Mouse (Mus musculus) heart, adult 2 months (tissue): ENCODE results near the gene Isl1.

Experiments
- CTCF ChIP-seq: fragments of 200-600 bp; IDR thresholded peaks from 2 replicates; pipeline ENCODE4 v1.8.1; 2022; ENCODE audit warnings: antibody characterized with exemption, mild to moderate bottlenecking, moderate library complexity
- POLR2A ChIP-seq: fragments of 200-500 bp; IDR thresholded peaks from 2 replicates; pipeline ENCODE4 v1.6.1; 2011; ENCODE audit warnings: mild to moderate bottlenecking, low read depth, low read length, control low read depth; ENCODE audit not compliant: insufficient read depth

DNA sequence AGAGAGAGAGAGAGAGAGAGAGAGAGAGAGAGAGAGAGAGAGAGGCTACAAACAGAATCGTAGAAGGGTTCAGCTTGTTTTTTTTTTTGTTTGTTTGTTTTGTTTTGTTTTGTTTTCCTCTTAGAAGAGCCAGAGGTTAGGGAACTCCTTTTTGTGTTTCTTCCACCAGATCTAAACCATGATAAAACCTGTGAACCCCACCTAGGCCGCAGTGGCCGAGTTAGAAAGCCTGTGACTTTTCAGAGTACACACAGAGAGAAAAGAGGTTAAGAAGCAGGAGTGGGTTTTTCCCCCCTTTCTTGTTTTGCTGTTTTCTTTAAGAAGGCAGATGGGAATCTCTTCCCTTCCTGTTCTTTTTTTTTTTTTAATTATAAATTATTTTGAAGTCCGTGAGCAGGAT lies 1.5 kb upstream of the Isl1 start:
- TF ChIP-seq POLR2A: no peak
- no peak for TF ChIP-seq CTCF
